Mouse (Mus musculus) kidney, embryonic 14.5 days (tissue): ENCODE data around the gene Rnf135. TPM values are rescaled to one million over a fixed set of nuclear protein-coding genes. Genes with fewer than 3 reads are reported as not detected.
"Not testable (repeated sequence)": the region's sequence is repeated elsewhere in the genome, so short reads cannot be mapped to it uniquely, and the experiment has no call there.

Experiments
- ATAC-seq: fragments of 200-750 bp; cut with Nextera tagmentation; 2 replicates; pipeline ENCODE4 v1.8.0; 2017; ENCODE audit warnings: moderate number of reproducible peaks, mild to moderate bottlenecking, moderate TSS enrichment, moderate library complexity; ENCODE audit not compliant: low FRiP score, low TSS enrichment
- H3K27ac ChIP-seq: fragments of 300-500 bp; sonication (generic); 2 replicates; pipeline ENCODE4 v1.5.1; 2014; ENCODE audit warnings: low read depth, mild to moderate bottlenecking, low read length, moderate library complexity, mixed read lengths
- H3K27me3 ChIP-seq: fragments of 300-500 bp; sonication (generic); 2 replicates; pipeline ENCODE4 v1.6.1; 2014; ENCODE audit warnings: mild to moderate bottlenecking, low read length; ENCODE audit not compliant: control insufficient read depth, insufficient read depth
- H3K36me3 ChIP-seq: fragments of 300-500 bp; sonication (generic); 2 replicates; pipeline ENCODE4 v1.6.1; 2014; ENCODE audit warnings: low read length, mixed read lengths; ENCODE audit not compliant: control insufficient read depth, insufficient read depth
- H3K4me1 ChIP-seq: fragments of 300-500 bp; sonication (generic); 2 replicates; pipeline ENCODE4 v1.6.1; 2014; ENCODE audit warnings: low read length, mixed read lengths; ENCODE audit not compliant: control insufficient read depth, insufficient read depth
- H3K4me2 ChIP-seq: fragments of 300-500 bp; sonication (generic); replicated peaks from 2 replicates; pipeline ENCODE4 v1.6.1; 2014; ENCODE audit warnings: low read depth, mild to moderate bottlenecking, low read length
- H3K4me3 ChIP-seq: fragments of 300-500 bp; sonication (generic); 2 replicates; pipeline ENCODE4 v1.5.1; 2014; ENCODE audit warnings: mild to moderate bottlenecking, low read length
- H3K9ac ChIP-seq: fragments of 300-500 bp; sonication (generic); 2 replicates; pipeline ENCODE4 v1.6.1; 2014; ENCODE audit warnings: low read depth, mild to moderate bottlenecking, low read length, moderate library complexity
- H3K9me3 ChIP-seq: fragments of 300-500 bp; sonication (generic); 2 replicates; pipeline ENCODE4 v1.6.1; 2016; ENCODE audit warnings: low read length; ENCODE audit not compliant: control insufficient read depth
- WGBS: fragments of 180-500 bp; shearing (Covaris S2); extraction: QIAGEN DNeasy Blood & Tissue Kit; methylation state at CpG from one replicate; pipeline ENCODE4 v1.1.7; 2014; 5-methylcytosine and 5-hydroxymethylcytosine counted together
- polyA plus RNA-seq: library from polyadenylated mRNA; unstranded; fragments of >200 nt; fragmentation: Nextera tagmentation; extraction: Ambion mirVana; gene quantifications from 2 replicates; pipeline ENCODE4 v1.2.1, GENCODE M21; 2014

The Rnf135 gene
- polyA plus RNA-seq, 1 experiment from 2014 or later, result 8.0 TPM

- H3K4me3 ChIP-seq, H3K9ac ChIP-seq, ATAC-seq, H3K9me3 ChIP-seq, H3K27ac ChIP-seq, H3K4me2 ChIP-seq, H3K4me1 ChIP-seq, H3K27me3 ChIP-seq: not testable (repeated sequence)
- H3K36me3 ChIP-seq, result peaks cover 58% of the 10 kb centered on the region
- 98% methylated on average over 2 of the region's 5 CpGs for WGBS
Observed at GRCm38 (mm10) chr11:80230066-80230465, 46.4 kb downstream of the Rnf135 start.

GRCm38 (mm10) chr11:80237278-80237677 is 53.6 kb downstream of the Rnf135 start:
- Histone ChIP-seq H3K4me1 (no peaks in the 10 kb centered on the region), H3K27me3 (no peaks in the 10 kb centered on the region), H3K9me3 (no peaks in the 10 kb centered on the region), H3K9ac (no peak overlapping the region), H3K36me3 (peaks cover 44% of the 10 kb centered on the region), H3K27ac (no peak overlapping the region), H3K4me3 (no peak overlapping the region), H3K4me2 (no peak overlapping the region)
- no peak for ATAC-seq
- WGBS, result 84% methylated on average over 3 of the region's 3 CpGs

- no peaks in the 10 kb centered on the region for H3K27me3 ChIP-seq
- no peaks in the 10 kb centered on the region for H3K9me3 ChIP-seq
- WGBS, result 90% methylated on average over 4 of the region's 4 CpGs
- H3K27ac ChIP-seq, result no peak overlapping the region
- no peak overlapping the region for H3K4me3 ChIP-seq
- H3K4me2 ChIP-seq, result no peak overlapping the region
- H3K9ac ChIP-seq, result no peak overlapping the region
- no peaks in the 10 kb centered on the region for H3K4me1 ChIP-seq
- H3K36me3 ChIP-seq, result peaks cover 47% of the 10 kb centered on the region
- no peak for ATAC-seq
Observed at GRCm38 (mm10) chr11:80238306-80238705, 54.7 kb downstream of the Rnf135 start.

- no peaks in the 10 kb centered on the region for H3K9me3 ChIP-seq
- H3K4me1 ChIP-seq, result no peaks in the 10 kb centered on the region
- H3K4me3 ChIP-seq, result no peak overlapping the region
- H3K27me3 ChIP-seq, result no peaks in the 10 kb centered on the region
- no peak overlapping the region for H3K27ac ChIP-seq
- H3K9ac ChIP-seq, result no peak overlapping the region
- H3K36me3 ChIP-seq, result peaks cover 80% of the 10 kb centered on the region
- no peak overlapping the region for H3K4me2 ChIP-seq
- ATAC-seq, result no peak
Observed at GRCm38 (mm10) chr11:80247026-80247425, 63.4 kb downstream of the Rnf135 start.

- H3K4me1 ChIP-seq, result no peaks in the 10 kb centered on the region
- no peak overlapping the region for H3K27ac ChIP-seq
- H3K9me3 ChIP-seq, result no peaks in the 10 kb centered on the region
- WGBS, result 88% methylated on average over 3 of the region's 3 CpGs
- no peak overlapping the region for H3K4me3 ChIP-seq
- no peak overlapping the region for H3K4me2 ChIP-seq
- no peak for ATAC-seq
- no peaks in the 10 kb centered on the region for H3K27me3 ChIP-seq
- peaks cover 73% of the 10 kb centered on the region for H3K36me3 ChIP-seq
- no peak overlapping the region for H3K9ac ChIP-seq
Observed at GRCm38 (mm10) chr11:80248531-80248930, 64.9 kb downstream of the Rnf135 start.

Other genes starting within 250 kb of the Rnf135 start
- 45.7 and 68.6 TPM in 2 replicates for gene Utp6, start 221.5 kb upstream of the Rnf135 start, polyA plus RNA-seq
- gene Suz12, start 190.7 kb upstream of the Rnf135 start, polyA plus RNA-seq, result 32.4 and 36.5 TPM in 2 replicates
- 36.9 and 48.2 TPM in 2 replicates for gene Crlf3, start 102.9 kb upstream of the Rnf135 start, polyA plus RNA-seq
- gene Atad5, start 94.5 kb upstream of the Rnf135 start, polyA plus RNA-seq, result 12.3 and 15.8 TPM in 2 replicates
- gene Tefm, start 41.7 kb upstream of the Rnf135 start, polyA plus RNA-seq, result 33.5 and 36.5 TPM in 2 replicates
- gene Adap2, start 29.7 kb upstream of the Rnf135 start, polyA plus RNA-seq, result 1.3 and 2.1 TPM in 2 replicates
- gene Rhot1, start 25.2 kb downstream of the Rnf135 start, polyA plus RNA-seq, result 38.3 and 66.8 TPM in 2 replicates
- 1.1 and 1.3 TPM in 2 replicates for gene Rhbdl3, start 117.1 kb downstream of the Rnf135 start, polyA plus RNA-seq
- gene 5730455P16Rik, start 194.2 kb downstream of the Rnf135 start, polyA plus RNA-seq, result 16.9 and 22.9 TPM in 2 replicates
- 297 and 300 TPM in 2 replicates for gene Zfp207, start 199.4 kb downstream of the Rnf135 start, polyA plus RNA-seq
- 300 and 337 TPM in 2 replicates for gene Psmd11, start 244.8 kb downstream of the Rnf135 start, polyA plus RNA-seq